Mouse (Mus musculus) regulatory T cell (primary cell): ENCODE measurements around the gene Slco3a1.

Source experiments
- in situ Hi-C: fragments of 300-600 bp; cut with MboI, MseI; formaldehyde crosslinking; loops from one replicate; pipeline ENCODE4 v1.15.1; 2025; ENCODE audit warnings: high pct_unique_total_duplicates

The Slco3a1 gene

DNA sequence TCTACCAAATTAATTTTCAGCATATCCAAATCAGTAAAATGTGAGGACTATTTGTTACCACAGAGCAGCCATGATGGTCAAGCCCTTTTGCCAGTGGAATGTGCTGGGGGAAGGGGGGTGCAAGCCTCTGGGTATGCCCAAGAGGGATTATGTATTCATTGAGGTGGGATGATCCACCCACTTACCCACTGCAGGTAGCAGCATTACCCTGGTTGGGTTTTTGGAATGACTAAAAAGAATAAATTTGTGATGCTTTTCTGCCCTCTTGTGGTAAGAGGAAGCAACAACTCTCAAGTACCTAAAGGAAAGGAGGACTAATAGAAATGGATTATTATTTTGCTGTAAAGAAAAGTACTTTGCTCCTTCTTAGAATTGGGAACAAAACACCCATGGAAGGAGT, 197.6 kb downstream of the Slco3a1 start:
- in situ Hi-C loops = loop anchor here (5.0 kb wide), 2 partner anchors 335 to 695 kb away; no protein-coding TSS in a partner anchor

DNA sequence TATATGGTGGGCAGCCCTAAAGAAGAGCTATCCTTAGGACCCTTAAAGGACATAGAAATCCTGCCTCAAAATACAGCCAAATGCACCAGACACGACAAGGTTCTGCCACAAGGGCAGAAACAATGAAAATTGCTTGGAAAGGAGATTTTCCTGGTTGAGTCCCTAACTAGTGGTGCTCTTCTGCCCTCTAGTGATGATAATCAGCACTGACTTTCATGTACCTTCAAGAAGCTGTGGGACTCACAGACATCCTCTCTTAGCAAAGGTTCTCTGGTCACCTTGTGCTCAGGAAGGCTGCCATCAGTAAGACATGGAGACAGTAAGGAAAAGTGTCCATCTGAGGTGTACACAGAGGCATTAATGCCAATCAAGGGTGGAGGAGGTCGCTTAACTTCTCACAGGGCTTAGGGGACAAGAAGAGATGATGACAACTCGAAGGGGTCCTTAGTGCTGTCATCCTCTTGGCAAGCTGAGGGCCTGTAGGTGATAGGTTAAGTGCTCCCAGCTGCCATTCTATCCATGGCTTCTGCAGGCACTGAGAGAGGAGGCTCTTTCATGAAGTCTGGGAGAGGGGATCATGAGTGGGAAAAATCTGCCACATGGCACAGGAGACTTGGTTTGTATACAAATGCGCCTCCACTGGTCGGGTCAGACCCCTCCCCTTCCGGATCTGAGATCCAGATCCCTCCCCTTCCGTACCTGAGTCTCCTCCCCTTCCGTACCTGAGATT, 199.9 kb downstream of the Slco3a1 start:
- in situ Hi-C loops = loop anchor here (5.0 kb wide), 2 partner anchors 332 to 692 kb away; no protein-coding TSS in a partner anchor

DNA sequence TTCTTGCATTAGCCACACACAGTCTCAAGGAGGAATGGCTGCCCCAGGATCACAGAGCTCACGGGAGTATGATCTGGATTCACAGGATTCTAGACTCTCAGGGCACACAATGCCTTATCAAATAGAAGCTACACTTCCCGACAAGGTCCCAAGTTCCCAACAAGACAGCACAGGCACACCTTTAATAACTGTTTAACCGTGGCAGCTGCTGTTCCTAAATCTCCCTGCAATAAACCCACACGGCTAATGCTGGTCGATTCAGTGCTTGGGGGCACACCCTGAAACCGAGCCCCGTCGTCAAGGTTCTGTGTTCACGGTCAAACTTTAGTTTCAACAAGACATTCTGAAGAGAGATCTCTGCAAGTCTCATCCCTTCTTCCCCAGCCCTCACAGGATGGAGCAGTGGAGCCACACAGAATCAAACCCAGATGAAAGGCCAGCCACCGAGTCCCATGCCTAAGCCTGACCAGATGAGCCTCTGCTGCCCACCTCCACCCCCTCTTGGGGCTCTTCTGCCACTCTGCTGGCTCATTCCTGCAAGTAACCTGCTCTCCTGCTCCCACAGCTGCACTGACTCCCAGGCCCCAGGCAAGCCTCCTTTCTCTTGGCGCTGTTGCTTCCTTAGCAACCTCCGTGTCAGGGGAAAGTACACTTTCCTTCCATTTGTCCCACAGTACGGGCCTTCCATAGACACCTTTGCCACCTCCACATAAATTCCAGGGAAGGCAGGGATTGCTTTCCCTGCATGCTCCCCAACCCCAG, 200.7 kb downstream of the Slco3a1 start:
- in situ Hi-C loops = no loop called here

DNA sequence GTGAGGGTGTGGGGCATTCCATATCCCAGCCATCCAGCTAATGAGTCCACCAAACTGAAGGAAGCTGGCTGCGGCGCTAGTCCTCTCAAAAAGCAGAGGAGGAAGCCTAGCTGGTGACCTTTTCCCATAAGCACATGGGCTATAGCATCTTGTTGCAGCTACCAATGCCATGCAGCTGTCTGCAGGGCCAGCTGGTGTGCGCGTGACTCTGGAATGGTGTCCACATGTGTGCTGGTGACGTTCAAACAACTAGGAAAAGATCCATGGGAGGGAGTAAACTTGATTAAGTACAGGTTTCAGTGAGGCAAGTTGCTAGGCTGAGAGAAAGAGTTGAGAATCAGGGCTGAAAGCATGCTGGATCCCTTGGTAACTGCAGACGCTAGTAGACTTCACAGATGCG, 201.3 kb downstream of the Slco3a1 start:
- in situ Hi-C loops = no loop called here

DNA sequence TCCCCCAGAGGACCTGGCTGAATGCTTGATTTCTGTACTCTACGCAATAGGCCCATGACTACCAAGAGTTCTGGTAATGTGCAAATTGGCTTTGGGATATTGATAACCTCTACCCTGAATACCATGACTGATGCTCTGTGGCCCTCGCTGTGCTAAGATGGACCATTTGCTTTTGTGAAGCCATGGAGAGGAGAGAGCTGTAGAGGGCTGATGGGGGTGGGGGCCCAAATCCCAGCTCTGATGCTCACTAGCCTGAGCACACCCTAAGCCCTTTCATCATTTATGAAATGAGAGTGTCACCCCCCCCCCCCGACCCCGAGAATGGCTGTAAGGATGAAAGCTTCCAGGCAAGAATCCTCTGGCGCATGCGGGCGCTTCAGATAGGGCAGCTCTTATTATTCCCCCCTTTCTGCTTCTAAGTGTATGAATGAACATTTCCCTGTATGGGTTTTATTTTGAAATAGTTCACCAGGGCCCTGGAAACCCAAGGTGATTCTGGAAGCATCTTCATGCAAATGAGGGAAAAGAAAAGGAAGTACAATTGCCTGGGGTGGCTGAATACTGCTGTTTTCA, 206.2 kb downstream of the Slco3a1 start:
- in situ Hi-C loops = no loop called here

DNA sequence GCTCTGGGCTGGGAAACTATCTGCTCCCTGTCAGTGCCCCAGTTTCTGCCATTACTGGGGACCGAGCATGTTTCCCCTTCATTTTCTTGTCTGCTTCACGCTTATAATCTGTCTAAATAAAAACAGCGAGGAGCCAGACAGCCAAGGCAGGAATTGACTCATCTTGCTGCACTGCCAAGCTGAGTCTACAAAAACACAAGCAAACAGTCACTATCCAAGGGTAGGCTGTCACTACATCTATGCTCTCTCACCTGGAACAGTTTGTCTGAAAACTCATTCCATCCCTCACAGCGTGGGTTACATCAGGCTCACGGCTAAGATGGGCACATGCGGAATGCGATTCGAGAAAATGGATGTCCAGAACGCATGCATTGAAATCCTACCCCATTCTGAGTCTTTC, 207.6 kb downstream of the Slco3a1 start:
- in situ Hi-C loops = no loop called here

DNA sequence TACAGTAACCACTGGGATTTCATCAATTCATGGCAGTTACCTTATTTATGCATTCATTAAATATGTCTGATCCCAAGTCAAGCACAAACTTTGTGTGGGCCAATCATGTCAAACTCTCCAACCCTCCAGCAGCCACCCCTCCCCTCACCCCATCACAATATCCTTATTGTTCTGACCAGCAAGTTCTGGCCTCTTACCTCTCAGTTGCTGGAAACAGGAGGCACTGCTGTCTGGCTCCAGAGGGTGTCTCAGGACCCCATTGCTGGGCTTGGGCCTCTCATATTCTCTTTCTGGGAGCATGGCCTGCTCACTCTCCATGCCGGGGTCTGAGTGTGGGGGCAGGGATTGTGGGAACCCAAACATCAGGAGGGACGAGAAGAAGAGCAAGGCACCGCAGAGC, 208.1 kb downstream of the Slco3a1 start:
- in situ Hi-C loops = no loop called here

DNA sequence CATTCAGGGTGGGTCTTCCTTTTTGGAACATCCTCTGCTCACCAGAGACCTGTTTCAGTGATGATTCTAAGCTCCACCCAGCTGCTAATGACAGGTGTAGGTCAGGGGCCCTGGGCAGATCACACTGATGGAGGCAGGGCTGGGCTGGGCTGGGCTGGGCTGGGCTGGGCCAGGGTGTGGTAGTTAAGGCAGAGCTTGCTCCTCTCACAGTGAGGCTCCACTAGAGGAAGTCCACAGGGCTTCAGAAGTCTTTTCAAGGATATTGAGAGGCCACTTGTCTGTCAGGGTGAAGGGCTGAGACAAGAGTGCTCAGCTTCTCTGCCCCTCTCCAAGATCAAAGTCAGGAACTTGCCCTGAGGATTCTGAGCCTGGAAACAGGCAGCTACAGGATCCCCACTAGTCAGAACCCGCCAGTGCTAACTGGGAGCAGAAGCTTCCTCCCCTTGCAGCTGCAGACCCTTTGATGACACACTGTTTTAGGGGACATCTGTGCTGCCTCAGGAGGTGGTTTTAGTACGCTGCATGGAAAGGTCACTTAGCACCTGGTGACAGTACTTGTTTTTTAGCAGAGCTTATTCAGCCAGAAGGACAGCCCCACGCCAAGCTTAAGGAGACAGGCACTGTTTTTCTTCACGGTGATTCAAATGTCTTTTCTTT, 213.3 kb downstream of the Slco3a1 start:
- in situ Hi-C loops = no loop called here

DNA sequence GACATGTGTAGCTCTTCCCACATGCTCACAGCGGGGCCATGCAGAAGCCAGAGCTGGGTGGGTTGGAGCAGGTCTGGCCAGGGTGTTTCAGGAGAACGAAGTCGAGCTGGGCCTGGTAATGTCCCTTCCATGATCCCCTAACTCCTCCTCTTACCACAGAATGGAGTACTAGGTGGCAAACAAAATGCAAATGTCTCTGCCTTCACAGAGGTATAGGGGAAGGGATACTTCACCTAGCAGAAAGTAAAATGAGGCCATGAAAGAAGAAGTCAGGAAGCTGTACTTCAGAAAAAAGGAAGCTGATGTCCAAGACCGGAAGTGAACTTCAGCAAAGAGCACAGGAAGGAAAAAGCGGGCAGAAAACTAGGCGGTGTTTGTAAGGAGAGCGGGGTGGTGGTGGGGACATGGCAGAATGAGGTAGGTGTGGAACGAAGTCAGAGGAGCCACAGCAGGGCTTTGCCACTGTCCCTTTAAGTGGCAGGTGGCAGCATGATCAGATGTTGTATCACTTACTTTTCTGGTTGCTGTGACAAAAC, 214.1 kb downstream of the Slco3a1 start:
- in situ Hi-C loops = no loop called here

DNA sequence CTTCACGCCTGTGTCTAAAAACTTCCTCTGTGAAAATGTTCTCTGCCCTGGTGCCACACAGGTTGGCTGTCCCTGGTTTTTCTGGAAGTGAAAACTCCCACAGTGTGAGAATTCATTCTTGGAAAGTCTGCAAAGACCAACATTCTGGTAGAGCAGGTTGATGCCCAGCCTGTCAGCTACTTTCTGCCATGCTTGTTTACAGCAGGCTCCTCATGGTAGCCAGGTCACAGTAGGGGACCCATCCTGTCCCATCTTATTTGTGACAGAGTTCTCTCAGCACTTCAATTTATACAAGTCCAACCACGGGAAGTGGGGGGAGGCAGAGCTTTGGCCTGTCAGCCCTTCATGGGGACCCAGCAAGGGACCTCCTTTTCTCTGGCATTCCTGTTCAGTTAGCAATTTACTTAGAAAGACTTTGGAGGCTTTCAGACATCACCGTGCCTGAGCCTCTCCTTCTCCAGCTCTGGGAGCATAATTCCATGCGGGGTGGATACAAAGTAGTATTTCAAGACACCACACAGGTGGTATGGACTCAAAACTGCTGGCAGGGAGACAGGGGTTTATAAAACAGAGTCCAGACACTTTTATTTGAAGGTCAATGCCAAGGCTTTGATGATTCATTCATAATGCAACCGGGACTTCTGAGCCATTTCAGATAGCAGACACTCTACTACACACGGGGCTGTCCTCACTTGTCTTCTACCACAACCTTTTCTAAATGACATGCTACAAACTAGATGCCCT, 216.7 kb downstream of the Slco3a1 start:
- in situ Hi-C loops = no loop called here

DNA sequence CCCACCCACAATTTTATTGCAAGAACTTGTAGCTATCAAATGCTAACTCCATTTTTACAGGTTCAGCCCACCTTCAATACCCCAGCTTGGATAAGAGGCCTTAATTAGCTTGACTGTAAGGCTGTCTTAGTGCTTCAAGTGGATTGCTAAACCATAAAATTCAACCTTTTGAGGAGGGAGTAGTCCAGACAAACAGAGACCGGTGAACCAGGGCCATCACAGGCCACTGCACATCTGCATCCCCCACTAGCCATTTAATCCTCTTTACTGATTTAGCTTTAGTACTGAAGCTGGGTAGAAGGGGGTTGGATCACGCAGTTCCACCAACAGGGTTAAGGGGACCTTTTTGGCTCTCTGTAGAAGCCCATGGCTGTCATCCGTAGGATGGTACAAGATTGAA, 222.3 kb downstream of the Slco3a1 start:
- in situ Hi-C loops = no loop called here

DNA sequence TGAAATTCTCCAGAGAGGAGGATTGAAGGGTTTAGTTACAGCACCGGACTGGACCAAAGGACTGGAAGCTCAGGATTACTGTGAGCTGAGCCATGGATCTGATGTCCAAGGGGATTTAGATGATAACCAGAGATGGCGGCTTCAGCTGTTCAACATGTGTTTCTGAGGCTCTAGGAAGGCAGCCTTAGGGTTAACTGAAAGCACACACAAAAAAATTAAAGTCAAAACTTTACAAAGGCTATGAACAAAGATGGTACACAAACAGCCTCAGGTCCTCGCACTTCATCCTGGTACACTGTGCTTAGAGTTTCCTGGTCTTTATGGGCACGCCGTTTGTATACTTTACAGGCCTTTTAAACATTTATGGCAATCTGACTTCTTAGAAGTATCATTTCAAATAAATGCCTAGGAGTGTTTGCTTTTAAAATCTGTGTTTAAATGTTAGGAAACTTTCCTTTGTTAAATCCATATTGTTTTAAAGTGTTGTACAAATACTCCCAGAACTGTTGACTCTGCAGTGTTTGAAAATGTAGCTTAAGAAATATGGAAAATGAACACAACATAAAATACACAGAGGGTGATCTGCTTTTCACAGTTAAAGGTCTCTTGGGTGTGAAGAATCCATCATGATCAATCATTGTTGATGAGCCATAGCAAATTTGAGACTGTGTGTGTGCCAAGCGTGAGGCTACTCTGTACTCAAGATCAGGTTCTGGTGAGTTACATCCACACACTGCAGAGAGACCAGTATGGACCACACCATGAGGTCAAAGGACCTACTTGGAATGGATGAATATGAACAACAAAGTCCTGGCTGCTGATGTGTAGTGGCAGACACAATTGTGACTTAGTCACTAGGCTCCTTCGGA, 223.5 kb downstream of the Slco3a1 start:
- in situ Hi-C loops = no loop called here

DNA sequence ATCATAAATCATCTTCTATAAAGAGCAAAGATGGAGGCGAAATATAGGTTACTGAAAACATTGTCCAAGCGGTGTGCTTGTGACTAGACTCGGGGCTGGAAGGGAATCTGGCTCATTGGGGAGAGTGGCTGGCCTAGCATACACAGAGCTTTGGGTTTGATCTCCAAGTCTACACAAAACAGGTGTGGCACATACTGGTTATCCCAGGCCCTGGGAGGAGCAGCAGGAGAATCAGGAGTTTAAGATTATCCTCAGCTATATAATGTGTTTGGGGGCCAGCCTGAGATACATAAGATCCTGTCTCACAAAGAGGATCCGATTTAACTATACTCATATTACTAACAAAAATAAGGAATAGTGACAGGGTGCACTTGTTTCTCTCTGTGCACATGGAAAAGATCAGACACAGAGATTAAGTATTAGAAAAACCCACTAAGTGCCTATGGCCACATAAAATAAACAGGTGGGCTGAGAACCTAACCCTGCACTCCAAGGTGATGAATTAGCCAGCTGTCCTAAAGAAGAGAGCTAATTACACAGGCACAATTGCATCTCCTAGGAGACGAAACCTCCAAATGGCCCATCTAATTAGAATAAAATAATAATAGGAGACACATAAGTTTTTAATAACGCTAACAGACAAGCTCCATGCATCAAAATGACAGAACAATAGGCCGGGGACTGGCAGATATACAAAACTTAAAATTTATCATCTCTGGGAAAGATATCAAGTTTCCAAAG, 224.3 kb downstream of the Slco3a1 start:
- in situ Hi-C loops = no loop called here

DNA sequence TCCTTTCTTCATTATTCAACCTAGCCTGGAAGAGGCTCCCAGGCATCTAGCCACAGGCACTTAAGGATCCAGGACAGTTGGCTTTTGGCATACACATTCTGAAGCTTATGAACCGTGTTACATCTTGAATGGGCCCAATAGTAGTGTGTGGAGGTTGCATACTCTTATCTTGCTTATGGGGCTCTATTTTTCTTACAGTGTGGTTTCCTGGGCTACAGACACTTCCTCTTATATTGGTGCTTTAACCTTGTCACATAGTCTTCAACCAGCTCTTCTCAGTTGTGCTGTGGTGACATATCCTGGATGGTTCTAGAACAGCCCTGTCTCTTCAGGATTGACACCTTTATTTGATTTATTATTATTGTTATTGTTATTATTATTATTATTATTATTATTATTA, 225.6 kb downstream of the Slco3a1 start:
- in situ Hi-C loops = no loop called here

DNA sequence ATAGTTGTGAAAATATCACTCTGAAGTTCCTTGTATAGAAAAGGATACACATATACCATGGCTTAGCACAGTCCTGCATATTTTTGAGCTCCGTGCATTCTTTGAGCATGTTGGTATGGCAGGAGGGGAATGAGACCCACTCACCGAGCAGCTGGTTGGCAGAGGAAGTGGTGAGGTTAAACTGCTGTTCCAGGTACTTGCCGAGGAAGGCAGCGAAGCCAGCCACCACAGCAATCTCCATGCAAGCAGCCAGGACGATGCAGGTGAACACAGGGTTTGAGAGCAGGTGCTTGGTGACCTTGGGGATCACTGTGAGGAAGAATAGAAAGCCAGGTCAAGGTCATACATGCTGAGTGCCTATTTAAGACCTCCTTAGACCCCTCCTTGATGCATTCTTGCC, 226.9 kb downstream of the Slco3a1 start:
- in situ Hi-C loops = no loop called here

DNA sequence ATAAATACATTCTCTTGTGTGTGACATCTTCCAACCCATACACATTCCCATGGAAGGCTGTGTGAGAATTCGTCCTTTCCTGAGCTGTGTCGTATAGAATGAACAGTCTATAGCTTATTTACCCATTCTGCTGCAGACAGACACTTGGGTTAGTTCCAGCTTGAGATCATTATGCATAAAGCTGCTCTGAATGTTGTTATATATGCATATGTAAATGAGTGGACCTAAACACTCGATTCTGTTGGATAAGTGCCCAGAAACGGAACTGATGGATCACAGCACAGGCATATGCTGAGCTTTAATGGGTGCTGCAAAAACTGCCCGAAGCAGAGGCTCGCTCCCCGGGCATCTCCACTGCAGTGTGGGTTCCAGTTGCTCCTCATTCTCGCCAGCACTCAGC, 229.5 kb downstream of the Slco3a1 start:
- in situ Hi-C loops = no loop called here

DNA sequence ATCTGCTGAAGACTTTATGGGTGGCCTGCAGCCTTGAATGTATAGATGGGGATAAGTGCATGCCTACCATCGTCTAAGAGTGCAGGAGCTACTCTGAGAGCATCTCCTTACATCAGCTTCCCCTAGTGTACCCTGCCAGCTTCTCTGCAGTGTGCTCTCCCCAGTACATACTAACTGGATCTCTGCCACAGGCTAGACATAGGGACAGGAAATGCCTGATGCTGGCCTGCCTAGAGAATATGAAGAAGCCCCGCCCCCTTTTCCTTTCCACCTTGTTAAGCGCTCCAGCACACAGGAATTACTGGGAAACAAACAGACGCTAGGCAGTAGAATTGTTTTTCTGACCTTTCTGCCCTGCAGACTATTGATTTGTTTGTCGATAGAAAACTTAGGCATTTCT, 230.9 kb downstream of the Slco3a1 start:
- in situ Hi-C loops = no loop called here

DNA sequence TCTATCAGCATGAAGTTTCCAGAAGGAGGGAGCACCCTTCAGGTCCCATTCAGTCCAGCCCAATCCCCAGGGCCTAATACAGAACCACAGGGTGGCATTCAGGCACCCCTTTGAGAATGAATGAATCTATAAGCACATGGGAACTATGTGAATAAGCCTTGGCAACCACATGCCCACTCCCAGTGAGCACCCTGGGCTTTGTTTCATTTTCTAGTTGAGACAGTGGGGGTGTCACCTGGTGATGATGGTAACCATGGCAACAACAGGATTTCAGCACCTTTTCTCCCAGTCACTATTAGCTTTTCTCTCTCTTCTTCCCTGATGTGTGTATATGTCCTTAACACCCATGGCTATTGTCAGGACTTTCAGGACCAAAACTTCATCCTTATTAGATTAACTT, 231.4 kb downstream of the Slco3a1 start:
- in situ Hi-C loops = no loop called here

DNA sequence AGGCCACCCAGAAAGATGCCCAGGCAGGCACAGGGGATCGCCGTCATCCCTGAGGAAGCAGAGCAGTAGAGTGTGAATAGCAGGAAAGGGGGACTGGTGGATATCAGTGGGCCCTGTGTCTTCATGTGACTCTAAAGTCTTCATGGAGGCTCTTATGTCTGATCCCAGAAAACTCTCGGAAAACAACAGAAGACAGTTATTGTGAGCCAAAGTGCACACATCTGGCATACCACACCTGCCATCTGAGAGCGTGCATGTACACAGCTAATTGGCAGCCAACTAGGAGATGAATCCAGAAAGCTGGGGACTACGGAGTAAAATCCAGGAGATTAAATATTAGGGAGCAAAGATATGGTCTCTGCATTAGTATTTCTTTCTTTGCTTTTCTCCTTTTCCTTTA, 233.9 kb downstream of the Slco3a1 start:
- in situ Hi-C loops = no loop called here
